Mouse (Mus musculus): ENCODE data around the gene Sgpl1. TPM values are rescaled to one million over a fixed set of nuclear protein-coding genes. Genes with fewer than 3 reads are reported as not detected.

Gene Sgpl1
- polyA plus RNA-seq, 1 experiment from 2014 or later, result 16.9 TPM

GRCm38 (mm10) chr10:61085364-61085763 lies 62.1 kb downstream of the Sgpl1 start:
- Histone ChIP-seq H3K9ac (replicated peaks) (no peak overlapping the region), H3K4me1 (ENCODE audit: insufficient read depth) (peaks cover 12% of the 10 kb centered on the region), H3K4me2 (ENCODE audit: low read depth, low read length) (no peak overlapping the region), H3K27ac (ENCODE audit: low read depth) (no peak overlapping the region), H3K4me3 (ENCODE audit: low read depth, low read length) (no peak overlapping the region), H3K27me3 (ENCODE audit: insufficient read depth, low read length) (no peaks in the 10 kb centered on the region), H3K36me3 (replicated peaks; ENCODE audit: insufficient read depth, low read length) (no peaks in the 10 kb centered on the region), H3K9me3 (ENCODE audit: low read length) (no peaks in the 10 kb centered on the region)
- no peak for DNase-seq
- ATAC-seq, result no peak
- TF ChIP-seq EP300 (IDR thresholded peaks at IDR 0.05; ENCODE audit: low read depth) (no peak), CTCF (IDR thresholded peaks at IDR 0.05; ENCODE audit: low read depth) (no peak)
- WGBS (ENCODE audit: insufficient replicate concordance), result 76% methylated on average over 2 of the region's 2 CpGs

- no peak for TF ChIP-seq CTCF (IDR thresholded peaks at IDR 0.05; ENCODE audit: low read depth)
- no peak for TF ChIP-seq EP300 (IDR thresholded peaks at IDR 0.05; ENCODE audit: low read depth)
- peaks cover 3% of the 10 kb centered on the region; the same call in 1 of the 2 replicates for H3K4me1 ChIP-seq (ENCODE audit: insufficient read depth)
- no peaks in the 10 kb centered on the region for H3K36me3 ChIP-seq (replicated peaks; ENCODE audit: insufficient read depth, low read length)
- H3K4me2 ChIP-seq (ENCODE audit: low read depth, low read length), result no peak overlapping the region
- 64% methylated on average over 11 of the region's 11 CpGs for WGBS (ENCODE audit: insufficient replicate concordance)
- ATAC-seq (peak; percentile 43), DNase-seq (no peak)
- H3K9me3 ChIP-seq (ENCODE audit: low read length), result no peaks in the 10 kb centered on the region
- no peaks in the 10 kb centered on the region for H3K27me3 ChIP-seq (ENCODE audit: insufficient read depth, low read length)
- no peak overlapping the region for H3K9ac ChIP-seq (replicated peaks)
- no peak overlapping the region for H3K4me3 ChIP-seq (ENCODE audit: low read depth, low read length)
- no peak overlapping the region for H3K27ac ChIP-seq (ENCODE audit: low read depth)
These were observed 66.6 kb downstream of the Sgpl1 start for GRCm38 (mm10) chr10:61080931-61081255.

- Histone ChIP-seq H3K27me3 (ENCODE audit: insufficient read depth, low read length) (no peaks in the 10 kb centered on the region), H3K4me1 (ENCODE audit: insufficient read depth) (peaks cover 3% of the 10 kb centered on the region; the same call in 1 of the 2 replicates), H3K27ac (ENCODE audit: low read depth) (no peak overlapping the region), H3K4me3 (ENCODE audit: low read depth, low read length) (no peak overlapping the region), H3K36me3 (replicated peaks; ENCODE audit: insufficient read depth, low read length) (no peaks in the 10 kb centered on the region), H3K4me2 (ENCODE audit: low read depth, low read length) (peak overlapping the region; percentile 33; the same call in 1 of the 2 replicates), H3K9ac (replicated peaks) (no peak overlapping the region), H3K9me3 (ENCODE audit: low read length) (no peaks in the 10 kb centered on the region)
- ATAC-seq, result peak; percentile 91
- DNase-seq, result peak; percentile 56
- 33% methylated on average over 14 of the region's 14 CpGs for WGBS (ENCODE audit: insufficient replicate concordance)
- TF ChIP-seq CTCF (IDR thresholded peaks at IDR 0.05; ENCODE audit: low read depth) (no peak), EP300 (IDR thresholded peaks at IDR 0.05; ENCODE audit: low read depth) (no peak)
These were observed 67.1 kb downstream of the Sgpl1 start for GRCm38 (mm10) chr10:61080227-61080930.

- no peak overlapping the region for H3K9ac ChIP-seq (replicated peaks)
- H3K9me3 ChIP-seq (ENCODE audit: low read length), result no peaks in the 10 kb centered on the region
- whole genome bisulfite sequencing (ENCODE audit: insufficient replicate concordance), result 85% methylated on average over 3 of the region's 3 CpGs
- no peak for TF ChIP-seq EP300 (IDR thresholded peaks at IDR 0.05; ENCODE audit: low read depth)
- no peak for TF ChIP-seq CTCF (IDR thresholded peaks at IDR 0.05; ENCODE audit: low read depth)
- DNase-seq (no peak), ATAC-seq (no peak)
- no peaks in the 10 kb centered on the region for H3K27me3 ChIP-seq (ENCODE audit: insufficient read depth, low read length)
- no peaks in the 10 kb centered on the region for H3K36me3 ChIP-seq (replicated peaks; ENCODE audit: insufficient read depth, low read length)
- no peak overlapping the region for H3K4me3 ChIP-seq (ENCODE audit: low read depth, low read length)
- no peak overlapping the region for H3K27ac ChIP-seq (ENCODE audit: low read depth)
- H3K4me2 ChIP-seq (ENCODE audit: low read depth, low read length), result no peak overlapping the region
- H3K4me1 ChIP-seq (ENCODE audit: insufficient read depth), result no peaks in the 10 kb centered on the region
These were observed 71.9 kb downstream of the Sgpl1 start for GRCm38 (mm10) chr10:61075607-61076006.

- no peak for DNase-seq
- 26% methylated on average over 1 of the region's 1 CpGs for WGBS (ENCODE audit: insufficient replicate concordance)
- peak; percentile 21; the same call in 1 of the 2 replicates for ATAC-seq
- H3K9me3 ChIP-seq (ENCODE audit: low read length), result no peaks in the 10 kb centered on the region
- no peak for TF ChIP-seq CTCF (IDR thresholded peaks at IDR 0.05; ENCODE audit: low read depth)
- TF ChIP-seq EP300 (IDR thresholded peaks at IDR 0.05; ENCODE audit: low read depth), result no peak
- H3K27me3 ChIP-seq (ENCODE audit: insufficient read depth, low read length), result no peaks in the 10 kb centered on the region
- H3K9ac ChIP-seq (replicated peaks), result no peak overlapping the region
- H3K36me3 ChIP-seq (replicated peaks; ENCODE audit: insufficient read depth, low read length), result no peaks in the 10 kb centered on the region
- H3K4me2 ChIP-seq (ENCODE audit: low read depth, low read length), result no peak overlapping the region
- no peak overlapping the region for H3K27ac ChIP-seq (ENCODE audit: low read depth)
- no peaks in the 10 kb centered on the region for H3K4me1 ChIP-seq (ENCODE audit: insufficient read depth)
- H3K4me3 ChIP-seq (ENCODE audit: low read depth, low read length), result no peak overlapping the region
These were observed 72.9 kb downstream of the Sgpl1 start for GRCm38 (mm10) chr10:61074643-61075042.

- Histone ChIP-seq H3K9ac (replicated peaks) (no peak overlapping the region), H3K9me3 (ENCODE audit: low read length) (no peaks in the 10 kb centered on the region), H3K4me2 (ENCODE audit: low read depth, low read length) (no peak overlapping the region), H3K4me1 (ENCODE audit: insufficient read depth) (no peaks in the 10 kb centered on the region; the same call in 1 of the 2 replicates), H3K27ac (ENCODE audit: low read depth) (no peak overlapping the region), H3K4me3 (ENCODE audit: low read depth, low read length) (no peak overlapping the region), H3K36me3 (replicated peaks; ENCODE audit: insufficient read depth, low read length) (no peaks in the 10 kb centered on the region), H3K27me3 (ENCODE audit: insufficient read depth, low read length) (no peaks in the 10 kb centered on the region)
- DNase-seq (peak; percentile 70), ATAC-seq (no peak)
- 12% methylated on average over 16 of the region's 16 CpGs for WGBS (ENCODE audit: insufficient replicate concordance)
- TF ChIP-seq EP300 (IDR thresholded peaks at IDR 0.05; ENCODE audit: low read depth), result no peak
- peak; percentile 86 for TF ChIP-seq CTCF (IDR thresholded peaks at IDR 0.05; ENCODE audit: low read depth)
These were observed 75.2 kb downstream of the Sgpl1 start for GRCm38 (mm10) chr10:61072324-61072723.
